Mouse (Mus musculus) heart, embryonic 14.5 days (tissue): Measurements from ENCODE around the gene Os9. TPM values are rescaled to one million over a fixed set of nuclear protein-coding genes. Genes with fewer than 3 reads are reported as not detected.
"Not testable (repeated sequence)": the region's sequence is repeated elsewhere in the genome, so short reads cannot be mapped to it uniquely, and the experiment has no call there.

Experiments
- ATAC-seq: fragments of 200-750 bp; cut with Nextera tagmentation; 2 replicates; pipeline ENCODE4 v1.8.0; 2017; ENCODE audit warnings: low read depth, moderate TSS enrichment; ENCODE audit not compliant: insufficient number of reproducible peaks, insufficient read depth, low FRiP score
- H3K27ac ChIP-seq, 2 experiments: fragments of 200-500 bp in 1 of 2; fragments of 300-500 bp in 1 of 2; sonication (generic) in 1 of 2; replicated peaks in 1 of 2; 2 replicates each; pipeline ENCODE4 v1.5.1; 2012 to 2014; ENCODE audit warnings: low read depth in 2 of 2, low read length in 2 of 2, control low read depth in 1 of 2, mild to moderate bottlenecking in 1 of 2, mixed read lengths in 1 of 2; ENCODE audit not compliant: control insufficient read depth in 1 of 2, insufficient read depth in 1 of 2
- H3K27me3 ChIP-seq: fragments of 300-500 bp; sonication (generic); 2 replicates; pipeline ENCODE4 v1.6.1; 2014; ENCODE audit warnings: mild to moderate bottlenecking, low read length, control low read depth; ENCODE audit not compliant: control insufficient read depth, insufficient read depth
- H3K36me3 ChIP-seq: fragments of 300-500 bp; sonication (generic); 2 replicates; pipeline ENCODE4 v1.6.1; 2014; ENCODE audit warnings: mild to moderate bottlenecking, control low read depth, low read length, mixed read lengths; ENCODE audit not compliant: control insufficient read depth, insufficient read depth
- H3K4me1 ChIP-seq, 2 experiments: fragments of 200-500 bp in 1 of 2; fragments of 300-500 bp in 1 of 2; sonication (generic) in 1 of 2; 2 replicates each; pipeline ENCODE4 v1.6.1; 2012 to 2014; ENCODE audit warnings: low read length in 2 of 2, control low read depth in 1 of 2, mixed read lengths in 1 of 2; ENCODE audit not compliant: control insufficient read depth in 2 of 2, insufficient read depth in 2 of 2
- H3K4me2 ChIP-seq: fragments of 300-500 bp; sonication (generic); 2 replicates; pipeline ENCODE4 v1.6.1; 2014; ENCODE audit warnings: mild to moderate bottlenecking, low read length
- H3K4me3 ChIP-seq, 2 experiments: fragments of 200-500 bp in 1 of 2; fragments of 300-500 bp in 1 of 2; sonication (generic) in 1 of 2; 2 replicates each; pipeline ENCODE4 v1.5.1; 2012 to 2014; ENCODE audit warnings: low read length in 2 of 2, mild to moderate bottlenecking in 2 of 2, control low read depth in 1 of 2, low read depth in 1 of 2, moderate library complexity in 1 of 2; ENCODE audit not compliant: control insufficient read depth in 1 of 2, insufficient read depth in 1 of 2
- H3K9ac ChIP-seq: fragments of 300-500 bp; sonication (generic); 2 replicates; pipeline ENCODE4 v1.6.1; 2014; ENCODE audit warnings: mild to moderate bottlenecking, low read length
- H3K9me3 ChIP-seq: fragments of 300-500 bp; sonication (generic); 2 replicates; pipeline ENCODE4 v1.6.1; 2016; ENCODE audit warnings: low read length, control low read depth; ENCODE audit not compliant: control insufficient read depth
- WGBS: fragments of 180-500 bp; shearing (Covaris S2); extraction: QIAGEN DNeasy Blood & Tissue Kit; methylation state at CpG from one replicate; pipeline ENCODE4 v1.1.7; 2014; 5-methylcytosine and 5-hydroxymethylcytosine counted together
- polyA plus RNA-seq: library from polyadenylated mRNA; unstranded; fragments of >200 nt; fragmentation: Nextera tagmentation; extraction: Ambion mirVana; gene quantifications from 2 replicates; pipeline ENCODE4 v1.2.1, GENCODE M21; 2014

Os9 gene
- polyA plus RNA-seq, 1 experiment from 2014 or later, result 28.3 TPM

DNA sequence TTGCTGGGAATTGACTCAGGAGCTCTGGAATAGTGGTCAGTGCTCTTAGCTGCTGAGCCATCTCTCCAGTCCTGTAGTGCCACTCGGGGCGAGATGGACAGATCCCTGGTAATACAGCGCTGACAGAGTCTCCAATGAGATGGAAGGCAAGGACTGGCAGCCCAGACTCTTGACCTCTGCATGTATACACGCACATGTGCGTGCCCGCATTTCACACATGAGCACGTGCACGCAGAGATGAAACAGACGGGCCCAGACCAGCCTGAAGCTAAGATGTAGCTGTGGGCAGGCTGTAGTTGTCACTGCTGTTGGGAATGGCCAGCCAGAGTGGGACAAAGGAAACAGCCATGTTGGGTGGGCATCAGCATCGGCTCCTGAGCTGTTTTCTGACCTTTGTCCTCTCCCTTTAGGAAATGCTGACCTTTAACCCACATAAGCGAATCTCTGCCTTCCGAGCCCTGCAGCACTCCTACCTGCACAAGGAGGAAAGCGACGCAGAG lies 54.4 kb downstream of the Os9 start:
- Histone ChIP-seq H3K9ac (no peak overlapping the region), H3K4me3 (no peak overlapping the region), H3K27me3 (peaks cover 4% of the 10 kb centered on the region), H3K4me2 (no peak overlapping the region), H3K36me3 (peaks cover 44% of the 10 kb centered on the region), H3K4me1 (peaks cover 14 to 24% of the 10 kb centered on the region in 2 experiments), H3K27ac (no peak overlapping the region), H3K9me3 (no peaks in the 10 kb centered on the region)
- no peak for ATAC-seq
- 93% methylated on average over 14 of the region's 14 CpGs for WGBS

DNA sequence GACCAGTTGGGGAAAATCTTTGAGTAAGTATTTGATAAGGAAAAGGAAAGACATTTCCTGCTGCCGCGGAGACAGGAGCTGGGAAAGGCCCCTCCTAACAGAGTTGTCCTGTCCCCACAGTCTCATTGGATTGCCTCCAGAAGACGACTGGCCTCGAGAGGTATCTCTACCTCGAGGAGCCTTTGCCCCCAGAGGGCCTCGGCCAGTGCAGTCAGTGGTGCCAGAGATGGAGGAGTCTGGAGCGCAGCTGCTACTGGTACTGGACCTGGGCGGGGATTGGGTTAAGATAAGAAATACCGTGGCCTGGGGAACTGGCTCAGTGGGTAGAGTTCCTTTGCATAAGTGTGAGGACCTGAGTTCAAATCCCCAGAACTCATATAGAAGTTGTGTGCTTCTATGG lies 55.0 kb downstream of the Os9 start:
- H3K9me3 ChIP-seq, result no peaks in the 10 kb centered on the region
- peaks cover 44% of the 10 kb centered on the region for H3K36me3 ChIP-seq
- H3K27ac ChIP-seq, result 0 out of 4 replicates have a peak overlapping the region, but pooled peaks of 1 of the 2 experiments have one; percentile 90
- no peak overlapping the region for H3K4me2 ChIP-seq
- peaks cover 12 to 24% of the 10 kb centered on the region in 2 experiments for H3K4me1 ChIP-seq
- peaks cover 10% of the 10 kb centered on the region for H3K27me3 ChIP-seq
- no peak overlapping the region for H3K4me3 ChIP-seq
- whole genome bisulfite sequencing, result 53% methylated on average over 9 of the region's 9 CpGs
- no peak overlapping the region for H3K9ac ChIP-seq
- no peak for ATAC-seq

DNA sequence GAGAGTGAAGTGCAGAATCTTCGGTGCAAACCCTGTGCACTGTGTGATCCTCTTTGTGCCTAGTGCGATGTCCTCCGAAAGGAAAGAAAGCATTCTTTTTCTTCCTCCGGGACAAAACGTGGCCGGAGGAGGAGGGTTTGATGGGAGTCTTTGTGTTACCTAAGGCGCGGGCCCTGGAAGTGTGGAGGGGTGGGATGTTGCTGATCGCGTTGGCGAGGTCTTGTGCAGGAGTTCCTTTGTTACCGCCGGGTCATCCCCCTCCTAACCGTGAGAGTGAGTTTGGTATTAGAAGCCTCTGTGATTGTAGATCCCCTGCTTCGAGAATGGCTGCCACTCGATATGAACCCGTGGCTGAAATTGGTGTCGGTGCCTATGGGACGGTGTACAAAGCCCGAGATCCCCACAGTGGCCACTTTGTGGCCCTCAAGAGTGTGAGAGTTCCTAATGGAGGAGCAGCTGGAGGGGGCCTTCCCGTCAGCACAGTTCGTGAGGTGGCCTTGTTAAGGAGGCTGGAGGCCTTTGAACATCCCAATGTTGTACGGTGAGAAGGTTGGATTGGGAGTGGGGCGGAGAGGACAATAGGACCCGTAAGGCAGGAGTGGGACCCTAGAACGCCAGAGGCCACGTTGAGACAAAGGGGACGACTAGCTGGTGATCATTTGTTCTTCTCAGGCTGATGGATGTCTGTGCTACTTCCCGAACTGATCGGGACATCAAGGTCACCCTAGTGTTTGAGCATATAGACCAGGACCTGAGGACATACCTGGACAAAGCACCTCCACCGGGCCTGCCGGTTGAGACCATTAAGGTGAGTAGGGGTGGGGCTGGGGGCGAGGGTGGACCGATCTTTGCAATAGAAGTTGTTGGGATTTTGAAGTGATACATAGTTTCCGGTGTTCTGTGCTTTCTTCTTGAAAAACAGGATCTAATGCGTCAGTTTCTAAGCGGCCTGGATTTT lies 56.7 kb downstream of the Os9 start:
- peak; percentile 1; the same call in 1 of the 2 replicates for ATAC-seq
- Histone ChIP-seq H3K27me3 (peaks cover 19% of the 10 kb centered on the region), H3K4me3 (peak overlapping the region; percentile 56 to 87), H3K4me1 (peaks cover 10 to 32% of the 10 kb centered on the region in 2 experiments), H3K4me2 (peak overlapping the region; percentile 86), H3K36me3 (peaks cover 44% of the 10 kb centered on the region), H3K9ac (peak overlapping the region; percentile 97), H3K9me3 (no peaks in the 10 kb centered on the region), H3K27ac (peak overlapping the region; percentile 73 to 90)
- 12% methylated on average over 37 of the region's 37 CpGs for WGBS

DNA sequence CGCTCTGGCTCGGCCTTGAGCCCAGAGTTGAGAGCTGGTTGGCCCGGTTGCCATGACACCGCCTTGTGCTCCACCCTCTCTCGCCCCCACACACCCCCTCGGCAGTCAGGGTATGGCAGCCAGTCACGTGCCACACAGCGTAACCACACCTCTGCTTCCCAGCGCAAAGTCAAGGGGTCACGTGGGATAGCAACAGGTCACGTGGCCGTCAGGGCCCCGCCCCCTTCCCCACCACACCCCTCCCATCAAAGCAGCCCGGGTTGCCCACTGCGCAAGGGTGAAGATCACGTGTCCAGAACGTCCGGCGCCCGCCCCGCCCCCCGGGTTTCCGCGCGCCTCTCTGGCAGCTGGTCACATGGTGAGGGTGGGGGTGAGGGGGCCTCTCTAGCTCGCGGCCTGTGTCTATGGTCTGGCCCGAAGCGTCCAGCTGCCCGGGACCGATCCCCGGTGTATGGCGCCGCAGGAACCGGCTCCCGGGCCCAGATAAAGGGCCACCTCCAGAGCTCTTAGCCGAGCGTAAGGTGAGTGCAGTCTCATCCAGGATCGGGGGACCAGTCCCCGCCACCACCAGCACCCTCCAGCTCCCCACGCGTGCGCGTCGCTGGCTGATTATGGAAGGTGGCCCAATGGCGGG lies 57.6 kb downstream of the Os9 start, which contains the start of gene Cdk4:
Gene Cdk4 (plus strand): TSS at position 296 of the 634 bp plus-strand sequence.
- Histone ChIP-seq H3K4me3 (peak within 1 kb of the TSS; percentile 56 to 87), H3K9me3 (no peaks in the 10 kb centered on the region), H3K4me1 (peaks cover 10 to 34% of the 10 kb centered on the region in 2 experiments), H3K9ac (peak within 1 kb of the TSS; percentile 97), H3K4me2 (peak within 1 kb of the TSS; percentile 86), H3K36me3 (peaks cover 39% of the 10 kb centered on the region), H3K27ac (peak within 1 kb of the TSS; percentile 73 to 90), H3K27me3 (peaks cover 27% of the 10 kb centered on the region)
- ATAC-seq, result peak; percentile 92
- under 1% methylated on average over 46 of the region's 46 CpGs for WGBS

DNA sequence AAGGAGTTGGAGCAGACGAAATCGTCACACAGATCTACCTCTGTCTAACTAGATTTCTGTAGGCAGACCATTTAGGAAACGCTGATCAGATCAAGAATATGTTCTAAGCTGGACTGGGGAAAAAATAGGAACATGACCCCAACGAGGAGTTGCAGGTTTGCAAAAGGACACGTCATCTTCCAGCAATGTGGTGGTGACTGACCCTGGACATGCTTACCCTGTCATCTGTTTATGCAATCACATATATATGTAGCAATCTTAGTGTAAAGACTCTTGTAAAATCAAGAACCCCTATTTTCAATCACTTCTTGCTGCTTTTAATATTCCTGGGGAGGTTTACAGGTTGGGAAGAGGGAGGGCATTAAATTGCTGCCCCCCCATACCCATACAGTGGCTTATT lies 58.4 kb downstream of the Os9 start:
- no peak for ATAC-seq
- Histone ChIP-seq H3K4me1 (peaks cover 11 to 34% of the 10 kb centered on the region in 2 experiments), H3K9me3 (no peaks in the 10 kb centered on the region), H3K4me2 (peak overlapping the region; percentile 67), H3K27ac (no peak overlapping the region), H3K4me3 (peak overlapping the region in 1 of 2 experiments; percentile 87; a peak in 1 of 4 replicates), H3K9ac (no peak overlapping the region; the same call in 1 of the 2 replicates), H3K27me3 (peaks cover 34% of the 10 kb centered on the region), H3K36me3 (peaks cover 31% of the 10 kb centered on the region)
- 69% methylated on average over 5 of the region's 5 CpGs for WGBS

DNA sequence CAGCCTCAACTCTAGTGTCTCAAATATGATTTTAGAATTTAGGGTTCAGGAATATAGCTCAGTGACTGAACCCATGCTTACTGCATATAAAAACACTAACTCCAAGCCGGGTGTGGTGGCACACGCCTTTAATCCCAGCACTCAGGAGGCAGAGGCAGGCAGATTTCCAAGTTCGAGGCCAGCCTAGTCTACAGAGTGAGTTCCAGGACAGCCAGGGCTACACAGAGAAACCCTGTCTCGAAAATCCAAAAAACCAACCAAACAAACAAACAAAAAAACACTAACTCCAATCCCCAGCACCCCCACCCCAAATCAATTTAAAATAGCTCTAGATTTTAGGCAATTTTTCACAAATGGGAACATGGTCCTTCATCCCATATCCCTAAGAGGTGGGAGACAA lies 58.8 kb downstream of the Os9 start:
- H3K36me3 ChIP-seq, result peaks cover 27% of the 10 kb centered on the region
- WGBS, result 82% methylated on average over 4 of the region's 4 CpGs
- not testable (repeated sequence) for H3K27ac ChIP-seq, H3K9ac ChIP-seq, H3K4me2 ChIP-seq, H3K9me3 ChIP-seq, ATAC-seq, H3K4me3 ChIP-seq
- peaks cover 11 to 34% of the 10 kb centered on the region in 2 experiments for H3K4me1 ChIP-seq
- peaks cover 38% of the 10 kb centered on the region for H3K27me3 ChIP-seq

DNA sequence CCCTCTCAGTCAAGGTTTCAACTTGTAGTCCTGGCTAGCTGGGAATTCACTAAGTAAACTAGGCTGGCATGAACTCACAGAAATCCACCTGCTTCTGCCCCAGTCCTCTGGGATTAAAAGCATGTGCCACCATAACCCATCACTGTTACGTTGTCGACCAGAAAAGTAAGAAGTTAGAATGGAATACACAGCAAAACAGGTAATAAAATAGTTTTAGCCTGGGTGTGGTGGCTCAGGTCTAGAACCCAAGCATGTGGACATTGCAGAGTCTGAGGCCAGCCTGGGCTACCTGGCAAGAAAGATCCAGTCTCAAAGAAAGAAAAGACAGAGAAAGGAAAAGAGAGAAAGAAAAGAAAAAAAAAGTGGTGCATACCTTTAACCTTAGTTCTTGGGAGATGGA lies 59.4 kb downstream of the Os9 start:
- Histone ChIP-seq H3K4me2 (no peak overlapping the region), H3K27me3 (peaks cover 39% of the 10 kb centered on the region), H3K4me3 (no peak overlapping the region), H3K36me3 (peaks cover 21% of the 10 kb centered on the region), H3K4me1 (peaks cover 11 to 34% of the 10 kb centered on the region in 2 experiments), H3K27ac (no peak overlapping the region), H3K9ac (no peak overlapping the region), H3K9me3 (no peaks in the 10 kb centered on the region)
- WGBS, result 76% methylated on average over 2 of the region's 2 CpGs
- no peak for ATAC-seq
